11 mouse cellular contexts compared by ENCODE assay signal in the genomic region with DNA sequence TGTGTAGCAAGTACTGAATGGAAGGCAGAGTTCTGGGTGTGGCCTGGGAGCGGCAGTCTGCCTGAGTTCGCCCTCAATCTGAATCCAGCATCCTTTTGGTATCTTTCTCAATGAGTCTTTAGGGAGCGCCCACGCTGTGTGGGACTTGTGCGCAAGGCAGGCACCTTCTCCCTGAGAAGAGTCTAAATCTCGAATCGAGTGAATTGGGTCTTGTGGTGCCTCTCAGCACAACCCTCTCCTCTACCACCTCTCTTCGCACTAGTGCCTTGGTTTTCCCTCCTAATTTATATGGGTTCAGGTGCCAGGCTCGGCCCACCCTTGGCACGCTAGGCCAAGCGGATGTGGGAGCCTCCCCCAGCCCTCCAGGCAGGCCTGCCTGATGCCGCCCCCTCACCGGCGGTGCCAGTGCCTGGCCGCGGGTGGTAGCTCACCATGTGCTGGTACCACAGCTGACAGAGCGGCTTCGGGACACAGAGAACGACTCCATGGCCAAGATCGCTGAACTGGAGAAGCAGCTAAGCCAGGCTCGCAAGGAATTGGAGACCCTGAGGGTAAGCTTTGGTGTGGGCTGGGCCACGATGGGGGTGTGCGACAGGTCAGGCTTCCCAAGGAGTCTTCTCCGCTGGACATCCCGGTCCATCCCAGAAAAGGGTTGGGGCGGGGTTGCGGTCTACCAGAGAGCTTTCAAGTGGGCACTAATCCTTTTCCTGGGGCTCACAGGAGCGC. TPM values are rescaled to one million over a fixed set of nuclear protein-coding genes. Genes with fewer than 3 reads are reported as not detected.
DNase-seq lines count a peak whose midpoint lies in the region; ATAC-seq and TF ChIP-seq lines count a peak whose summit lies in the region.
"Had no signal": no experiment of that assay in that cellular context is flagged by ENCODE, and none has a peak within 500 bp of the region (broad histone marks: within the 10 kb centered on the region; RNA-seq: fewer than 3 reads in every experiment).

No protein-coding gene starts in this region.

- 0 out of 2 replicates have a peak overlapping the region, but pooled peaks have one; percentile 12 for H3K9ac ChIP-seq in kidney, embryonic 15.5 days
- H3K9ac ChIP-seq in hindbrain, embryonic 11.5 days (ENCODE audit: low read depth, low read length), result peak overlapping the region; percentile 31; the same call in 1 of the 2 replicates
- H3K9ac ChIP-seq in limb, embryonic 14.5 days (ENCODE audit: low read depth, low read length, severe bottlenecking), result peak overlapping the region; percentile 38; the same call in 1 of the 2 replicates

- DNase-seq in kidney, adult 9 months, result no peak
- DNase-seq in cerebellum, adult 9-11 months, result peak; percentile 79
- DNase-seq in hindbrain, embryonic 11.5 days (ENCODE audit: low spot score), result peak; percentile 30
- DNase-seq in limb, embryonic 14.5 days (ENCODE audit: low spot score), result no peak
- DNase-seq in adrenal gland, postnatal 4 days (ENCODE audit: low spot score in 2 of 2), result no peak
- DNase-seq in urinary bladder, postnatal 14 days (ENCODE audit: low spot score), result no peak
- DNase-seq in heart, postnatal 36 days, result no peak

- H3K27me3 ChIP-seq in kidney, embryonic 15.5 days, result peaks cover 76% of the 10 kb centered on the region
- peaks cover 53% of the 10 kb centered on the region for H3K27me3 ChIP-seq in hindbrain, embryonic 11.5 days (ENCODE audit: control insufficient read depth, insufficient read depth, low read length)
- H3K27me3 ChIP-seq in limb, embryonic 14.5 days (ENCODE audit: control insufficient read depth, insufficient read depth, low read length), result peaks cover 63% of the 10 kb centered on the region
- H3K27me3 ChIP-seq: Patski had no signal

- H3K4me3 ChIP-seq in kidney, embryonic 15.5 days (replicated peaks), result peak overlapping the region; percentile 32
- peak overlapping the region; percentile 21 for H3K4me3 ChIP-seq in hindbrain, embryonic 11.5 days (ENCODE audit: low read depth, low read length)
- H3K4me3 ChIP-seq in limb, embryonic 14.5 days (replicated peaks; ENCODE audit: low read length), result peak overlapping the region; percentile 28
- H3K4me3 ChIP-seq: heart, adult 2 months; myocyte had no signal

- H3K4me2 ChIP-seq in kidney, embryonic 15.5 days, result peak overlapping the region; percentile 65
- H3K4me2 ChIP-seq in hindbrain, embryonic 11.5 days (replicated peaks; ENCODE audit: low read depth, low read length), result peak overlapping the region; percentile 46
- peak overlapping the region; percentile 50 for H3K4me2 ChIP-seq in limb, embryonic 14.5 days (replicated peaks; ENCODE audit: low read depth, low read length, severe bottlenecking)

- ATAC-seq in kidney, embryonic 15.5 days (replicated peaks; ENCODE audit: low FRiP score), result no peak
- ATAC-seq in hindbrain, embryonic 11.5 days (ENCODE audit: low FRiP score), result no peak
- no peak for ATAC-seq in limb, embryonic 14.5 days (ENCODE audit: low FRiP score, low read depth)
- ATAC-seq: Patski had no signal

- no peaks in the 10 kb centered on the region for H3K9me3 ChIP-seq in kidney, embryonic 15.5 days (replicated peaks)
- no peaks in the 10 kb centered on the region for H3K9me3 ChIP-seq in hindbrain, embryonic 11.5 days (ENCODE audit: control insufficient read depth, low read length)
- H3K9me3 ChIP-seq in limb, embryonic 14.5 days (ENCODE audit: control insufficient read depth, low read length), result no peaks in the 10 kb centered on the region

- WGBS in kidney, embryonic 15.5 days, result 15% methylated on average over 28 of the region's 28 CpGs
- WGBS in hindbrain, embryonic 11.5 days, result 19% methylated on average over 28 of the region's 28 CpGs
- 21% methylated on average over 28 of the region's 28 CpGs for WGBS in limb, embryonic 14.5 days

- no peaks in the 10 kb centered on the region for H3K36me3 ChIP-seq in kidney, embryonic 15.5 days
- no peaks in the 10 kb centered on the region for H3K36me3 ChIP-seq in hindbrain, embryonic 11.5 days (ENCODE audit: control insufficient read depth, insufficient read depth, low read length)
- H3K36me3 ChIP-seq in limb, embryonic 14.5 days (ENCODE audit: control insufficient read depth, insufficient read depth, low read length), result no peaks in the 10 kb centered on the region

- intact Hi-C loops in heart, postnatal 36 days (cut with DNase I), result no loop called here

- H3K27ac ChIP-seq in kidney, embryonic 15.5 days, result no peak overlapping the region
- H3K27ac ChIP-seq in hindbrain, embryonic 11.5 days (ENCODE audit: low read depth, low read length), result no peak overlapping the region
- H3K27ac ChIP-seq in limb, embryonic 14.5 days (replicated peaks; ENCODE audit: low read depth, low read length), result no peak overlapping the region
- H3K27ac ChIP-seq: heart, adult 2 months had no signal

- H3K4me1 ChIP-seq in kidney, embryonic 15.5 days, result peaks cover 28% of the 10 kb centered on the region
- 0 out of 2 replicates have a peak, but pooled peaks cover 3% of the 10 kb centered on the region for H3K4me1 ChIP-seq in hindbrain, embryonic 11.5 days (replicated peaks; ENCODE audit: control insufficient read depth, insufficient read depth, low read length)
- H3K4me1 ChIP-seq in limb, embryonic 14.5 days (ENCODE audit: control insufficient read depth, insufficient read depth, low read length), result no peaks in the 10 kb centered on the region

- no peak for TF ChIP-seq POLR2A in limb, embryonic 14.5 days (IDR thresholded peaks at IDR 0.05; ENCODE audit: borderline replicate concordance, extremely low read depth, insufficient read depth, insufficient read length)

RNA-seq across cellular contexts. Expression of gene 1700023F06Rik, which starts 16.0 kb away (rescaled TPM):
- 0.19 and 0.42 TPM in 2 replicates for polyA plus RNA-seq in kidney, embryonic 15.5 days (2015; fragmentation: Nextera tagmentation; extraction: Ambion mirVana)
- polyA plus RNA-seq in hindbrain, embryonic 11.5 days (2014; fragmentation: Nextera tagmentation; extraction: Ambion mirVana), result 0.25 and 0.27 TPM in 2 replicates
- 0.56 and 0.57 TPM in 2 replicates for polyA plus RNA-seq in limb, embryonic 14.5 days (2012; rRNA removed)
- 0.88 and 1.5 TPM in 2 replicates for polyA plus RNA-seq in limb, embryonic 14.5 days (2014; fragmentation: Nextera tagmentation; extraction: Ambion mirVana)
- total RNA-seq in adrenal gland, postnatal 4 days (2021), result under 1 TPM; 0.45 to 0.70 TPM
- total RNA-seq in heart, postnatal 36 days (2021), result not detected
- total RNA-seq: heart, adult 2 months had no signal
- polyA plus RNA-seq: myocyte had no signal

RNA-seq across cellular contexts. Expression of gene Fmnl1, which starts 21.5 kb away (rescaled TPM):
- 2.2 and 3.8 TPM in 2 replicates for polyA plus RNA-seq in kidney, embryonic 15.5 days (2015; fragmentation: Nextera tagmentation; extraction: Ambion mirVana)
- polyA plus RNA-seq in hindbrain, embryonic 11.5 days (2014; fragmentation: Nextera tagmentation; extraction: Ambion mirVana), result 0.91 and 1.1 TPM in 2 replicates
- 3.7 and 3.8 TPM in 2 replicates for polyA plus RNA-seq in limb, embryonic 14.5 days (2012; rRNA removed)
- polyA plus RNA-seq in limb, embryonic 14.5 days (2014; fragmentation: Nextera tagmentation; extraction: Ambion mirVana), result 2.5 and 2.6 TPM in 2 replicates
- 10 to 100 TPM; 13.4 to 14.2 TPM for total RNA-seq in adrenal gland, postnatal 4 days (2021)
- total RNA-seq in heart, postnatal 36 days (2021), result 10 to 100 TPM; 12.4 to 20.9 TPM

RNA-seq across cellular contexts. Expression of gene Spata32, which starts 25.8 kb away (rescaled TPM):
- not detected in 2 replicates for polyA plus RNA-seq in kidney, embryonic 15.5 days (2015; fragmentation: Nextera tagmentation; extraction: Ambion mirVana)
- not detected in 2 replicates for polyA plus RNA-seq in hindbrain, embryonic 11.5 days (2014; fragmentation: Nextera tagmentation; extraction: Ambion mirVana)
- not detected in 2 replicates for polyA plus RNA-seq in limb, embryonic 14.5 days (2012; rRNA removed)
- not detected in 2 replicates for polyA plus RNA-seq in limb, embryonic 14.5 days (2014; fragmentation: Nextera tagmentation; extraction: Ambion mirVana)
- total RNA-seq in adrenal gland, postnatal 4 days (2021), result not detected
- total RNA-seq in heart, postnatal 36 days (2021), result not detected
- total RNA-seq: heart, adult 2 months had no signal
- polyA plus RNA-seq: heart, adult 2 months; Patski had no signal

Comparison
In these comparisons a context has a peak if more than half of its experiments do, and no peak if none do; other contexts are left out.
1. DNase-seq: peak in cerebellum, adult 9-11 months (single experiment) and hindbrain, embryonic 11.5 days (single experiment); none in kidney, adult 9 months (single experiment), limb, embryonic 14.5 days (single experiment), adrenal gland, postnatal 4 days (0 of 2), urinary bladder, postnatal 14 days (single experiment) and heart, postnatal 36 days (0 of 2).
2. Peak in every context shown above with its lines, with median percentiles within 50 percentile points of each other: H3K4me2 ChIP-seq, H3K4me3 ChIP-seq and H3K9ac ChIP-seq.